Mouse (Mus musculus) midbrain, postnatal 0 days (tissue): ENCODE measurements at regions not wholly inside any gene's neighbourhood (a gene's known extent, or its start where the extent isn't known, plus 50 kb on each side); places are given as distances from the start of the nearest gene placed in this dataset.
"Not testable (repeated sequence)": the region's sequence is repeated elsewhere in the genome, so short reads cannot be mapped to it uniquely, and the experiment has no call there.

ENCODE experiments used
- ATAC-seq: fragments of 200-750 bp; cut with Nextera tagmentation; 2 replicates; pipeline ENCODE4 v1.8.0; 2017; ENCODE audit warnings: moderate number of reproducible peaks, mild to moderate bottlenecking, moderate TSS enrichment, moderate library complexity; ENCODE audit not compliant: low FRiP score
- DNase-seq: peaks from one replicate; pipeline ENCODE4 v3.0.0-alpha.2; 2015; ENCODE audit warnings: low spot score
- H3K27ac ChIP-seq: fragments of 300-500 bp; sonication (generic); 2 replicates; pipeline ENCODE4 v1.5.1; 2014; ENCODE audit warnings: low read depth, mild to moderate bottlenecking, low read length, mixed read lengths
- H3K27me3 ChIP-seq: fragments of 300-500 bp; sonication (generic); 2 replicates; pipeline ENCODE4 v1.6.1; 2014; ENCODE audit warnings: low read length, control low read depth, mixed read lengths; ENCODE audit not compliant: insufficient read depth
- H3K36me3 ChIP-seq: fragments of 300-500 bp; sonication (generic); 2 replicates; pipeline ENCODE4 v1.6.1; 2014; ENCODE audit warnings: low read length, control low read depth, mixed read lengths; ENCODE audit not compliant: insufficient read depth
- H3K4me1 ChIP-seq: fragments of 300-500 bp; sonication (generic); 2 replicates; pipeline ENCODE4 v1.6.1; 2014; ENCODE audit warnings: mild to moderate bottlenecking, control low read depth, antibody characterized with exemption, low read length, mixed read lengths; ENCODE audit not compliant: insufficient read depth
- H3K4me2 ChIP-seq: fragments of 300-500 bp; sonication (generic); 2 replicates; pipeline ENCODE4 v1.6.1; 2014; ENCODE audit warnings: low read depth, mild to moderate bottlenecking, low read length, mixed read lengths; ENCODE audit not compliant: poor library complexity, severe bottlenecking
- H3K4me3 ChIP-seq: fragments of 300-500 bp; sonication (generic); 2 replicates; pipeline ENCODE4 v1.5.1; 2014; ENCODE audit warnings: low read depth, mild to moderate bottlenecking, low read length, moderate library complexity
- H3K9ac ChIP-seq: fragments of 300-500 bp; sonication (generic); replicated peaks from 2 replicates; pipeline ENCODE4 v1.6.1; 2014; ENCODE audit warnings: mild to moderate bottlenecking, low read length, moderate library complexity, mixed read lengths; ENCODE audit not compliant: poor library complexity, severe bottlenecking
- H3K9me3 ChIP-seq: fragments of 300-500 bp; sonication (generic); 2 replicates; pipeline ENCODE4 v1.6.1; 2016; ENCODE audit warnings: low read length, control low read depth
- CTCF ChIP-seq: IDR thresholded peaks from 2 replicates; pipeline ENCODE4 v1.5.1; 2016; ENCODE audit warnings: antibody characterized with exemption, mild to moderate bottlenecking
- WGBS: fragments of 180-500 bp; shearing (Covaris S2); extraction: QIAGEN DNeasy Blood & Tissue Kit; methylation state at CpG from one replicate; pipeline ENCODE4 v1.1.7; 2014; 5-methylcytosine and 5-hydroxymethylcytosine counted together

DNA sequence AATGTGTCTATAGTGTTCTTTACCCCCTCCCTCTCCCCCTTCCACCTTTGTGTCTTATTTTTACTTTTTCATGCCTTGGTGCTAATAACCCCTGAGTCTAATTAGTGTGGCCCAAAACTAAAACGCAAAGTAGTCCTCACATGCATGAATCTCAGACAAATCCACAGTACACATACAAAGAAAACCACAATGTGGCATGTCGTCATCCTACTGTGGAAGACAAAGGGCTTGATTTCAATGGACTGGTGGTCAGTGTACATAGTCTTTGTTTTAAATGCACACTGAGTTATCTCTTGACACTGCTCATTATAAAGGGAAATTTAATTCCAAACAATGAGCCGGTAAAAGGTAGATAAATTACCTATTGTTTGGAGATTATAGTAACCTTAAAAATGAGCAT, 188.1 kb downstream of the Basp1 start:
- TF ChIP-seq CTCF, result no peak
- Histone ChIP-seq H3K4me1 (no peaks in the 10 kb centered on the region), H3K4me3 (no peak overlapping the region), H3K27me3 (no peaks in the 10 kb centered on the region), H3K27ac (no peak overlapping the region), H3K9me3 (no peaks in the 10 kb centered on the region), H3K4me2 (no peak overlapping the region), H3K36me3 (no peaks in the 10 kb centered on the region), H3K9ac (no peak overlapping the region)
- DNase-seq (no peak), ATAC-seq (no peak)
- WGBS, result 45% methylated on average over 3 of the region's 3 CpGs

DNA sequence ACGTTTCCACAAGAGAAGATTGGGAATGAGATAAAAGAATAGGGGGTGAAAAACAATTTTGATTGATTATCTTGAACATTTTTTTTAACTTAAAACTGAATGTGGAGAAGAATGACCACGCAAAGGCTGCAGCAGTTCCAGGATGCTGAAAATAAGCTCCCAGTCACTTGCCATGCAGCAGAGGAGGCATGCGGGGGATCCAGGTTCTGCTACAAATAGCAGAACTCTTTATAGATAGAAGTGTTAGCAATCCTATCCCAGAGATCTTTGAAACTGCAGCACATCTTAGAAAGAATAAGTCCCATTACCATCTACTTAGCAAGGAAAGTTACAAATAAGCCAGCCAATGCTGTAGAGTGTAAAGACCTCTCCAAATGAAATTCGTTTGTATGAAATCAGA, 191.8 kb downstream of the Basp1 start:
- H3K4me2 ChIP-seq, result no peak overlapping the region
- WGBS, result 91% methylated on average over 4 of the region's 4 CpGs
- ATAC-seq (no peak), DNase-seq (no peak)
- H3K36me3 ChIP-seq, result no peaks in the 10 kb centered on the region
- no peak overlapping the region for H3K4me3 ChIP-seq
- no peak overlapping the region for H3K27ac ChIP-seq
- no peaks in the 10 kb centered on the region for H3K27me3 ChIP-seq
- H3K4me1 ChIP-seq, result no peaks in the 10 kb centered on the region
- H3K9me3 ChIP-seq, result no peaks in the 10 kb centered on the region
- H3K9ac ChIP-seq, result no peak overlapping the region
- TF ChIP-seq CTCF, result no peak

DNA sequence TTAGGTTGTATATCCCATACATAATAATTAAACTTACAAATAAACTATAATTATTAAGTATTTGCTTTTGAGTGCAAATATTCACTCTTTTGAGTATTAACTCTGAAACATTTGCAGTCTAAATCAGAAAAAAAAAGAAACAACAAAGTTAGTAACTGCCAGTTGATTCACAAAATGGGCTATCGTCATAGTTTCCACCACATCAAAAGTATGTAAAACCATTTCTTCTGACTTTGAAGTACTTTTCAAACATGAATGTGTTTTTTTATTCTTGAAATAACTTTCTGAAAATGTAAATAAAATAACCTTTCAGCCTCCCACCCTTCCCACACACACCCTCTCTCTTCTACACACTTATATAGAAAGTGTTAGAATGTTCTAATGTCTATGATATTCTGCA, 197.2 kb downstream of the Basp1 start:
- Histone ChIP-seq H3K36me3 (no peaks in the 10 kb centered on the region), H3K27me3 (no peaks in the 10 kb centered on the region), H3K4me2 (no peak overlapping the region), H3K9ac (no peak overlapping the region), H3K4me1 (no peaks in the 10 kb centered on the region), H3K4me3 (no peak overlapping the region), H3K9me3 (no peaks in the 10 kb centered on the region), H3K27ac (no peak overlapping the region)
- no peak for ATAC-seq
- 79% methylated on average over 1 of the region's 1 CpGs for WGBS
- no peak for TF ChIP-seq CTCF
- DNase-seq, result no peak

DNA sequence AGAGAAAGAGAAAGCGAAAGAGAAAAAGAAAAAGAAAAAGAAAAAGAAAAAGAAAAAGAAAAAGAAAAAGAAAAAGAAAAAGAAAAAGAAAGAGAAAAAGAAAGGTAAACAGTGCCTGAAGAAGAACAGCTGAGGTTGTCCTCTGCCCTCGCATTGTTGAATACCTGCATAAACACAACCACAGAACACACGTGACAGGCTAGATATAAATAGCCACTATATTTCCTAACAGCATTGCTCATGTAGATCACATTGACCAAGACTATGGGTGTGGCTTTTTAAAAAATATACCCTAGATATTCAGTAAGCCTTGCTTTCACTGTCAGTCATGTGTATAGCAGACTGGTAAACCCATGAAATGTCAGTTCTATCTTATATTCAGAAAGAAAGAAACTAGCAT, 211.5 kb downstream of the Basp1 start:
- H3K4me1 ChIP-seq, result no peaks in the 10 kb centered on the region
- no peak for TF ChIP-seq CTCF
- H3K9me3 ChIP-seq, result no peaks in the 10 kb centered on the region
- no peak overlapping the region for H3K9ac ChIP-seq
- H3K4me2 ChIP-seq, result no peak overlapping the region
- H3K36me3 ChIP-seq, result no peaks in the 10 kb centered on the region
- no peak overlapping the region for H3K27ac ChIP-seq
- DNase-seq (no peak), ATAC-seq (no peak)
- H3K4me3 ChIP-seq, result no peak overlapping the region
- 94% methylated on average over 3 of the region's 3 CpGs for WGBS
- no peaks in the 10 kb centered on the region for H3K27me3 ChIP-seq

DNA sequence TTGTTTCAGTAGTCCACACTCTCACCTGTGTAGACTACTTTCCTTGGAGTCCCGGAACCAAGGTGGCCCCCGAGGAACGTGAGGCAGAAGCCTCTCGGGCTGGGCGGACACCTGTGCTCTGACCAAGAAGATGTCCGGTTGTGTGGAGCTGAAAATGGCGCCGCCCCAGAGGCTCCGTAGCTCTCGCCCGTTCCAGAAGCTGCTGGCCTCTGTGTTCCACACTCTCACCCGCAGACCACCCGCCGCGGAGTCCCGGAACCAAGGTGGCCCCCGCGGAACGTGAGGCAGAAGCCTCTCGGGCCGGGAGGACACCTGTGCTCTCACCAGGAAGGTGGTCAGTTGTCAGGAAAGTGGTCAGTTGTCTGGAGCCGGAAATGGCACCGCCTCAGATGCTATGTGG, 213.3 kb downstream of the Basp1 start:
- 97% methylated on average over 23 of the region's 23 CpGs for WGBS
- not testable (repeated sequence) for H3K36me3 ChIP-seq, H3K9ac ChIP-seq, H3K4me1 ChIP-seq, H3K27ac ChIP-seq, DNase-seq, H3K27me3 ChIP-seq, ATAC-seq, H3K9me3 ChIP-seq, H3K4me3 ChIP-seq, H3K4me2 ChIP-seq

DNA sequence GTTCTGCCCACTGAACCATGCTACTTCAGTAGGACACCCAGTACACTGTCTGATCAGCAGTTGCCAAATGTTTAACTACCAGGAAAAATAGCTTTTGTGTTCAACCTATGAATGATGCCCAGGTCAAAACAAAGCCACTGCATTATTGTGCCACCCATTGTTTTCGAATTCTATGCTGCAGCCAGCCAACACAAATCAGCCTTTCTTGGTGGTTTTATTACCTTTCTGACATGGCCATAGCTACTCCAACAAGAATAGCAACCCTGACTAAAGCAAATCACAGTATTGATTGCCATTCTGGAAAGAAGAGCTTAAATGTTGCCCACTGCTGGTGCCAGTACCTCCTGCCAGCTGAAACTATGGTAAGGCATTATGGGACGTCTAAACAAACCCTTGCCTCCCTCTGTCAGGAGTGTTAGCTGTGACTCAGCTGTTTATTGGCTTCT, 225.7 kb downstream of the Basp1 start:
- Histone ChIP-seq H3K4me2 (no peak overlapping the region), H3K4me3 (no peak overlapping the region), H3K36me3 (no peaks in the 10 kb centered on the region), H3K4me1 (no peaks in the 10 kb centered on the region), H3K9me3 (no peaks in the 10 kb centered on the region), H3K9ac (no peak overlapping the region), H3K27me3 (no peaks in the 10 kb centered on the region), H3K27ac (no peak overlapping the region)
- TF ChIP-seq CTCF, result no peak
- ATAC-seq, result no peak
- peak; percentile 12 for DNase-seq
- 51% methylated on average over 2 of the region's 2 CpGs for WGBS

DNA sequence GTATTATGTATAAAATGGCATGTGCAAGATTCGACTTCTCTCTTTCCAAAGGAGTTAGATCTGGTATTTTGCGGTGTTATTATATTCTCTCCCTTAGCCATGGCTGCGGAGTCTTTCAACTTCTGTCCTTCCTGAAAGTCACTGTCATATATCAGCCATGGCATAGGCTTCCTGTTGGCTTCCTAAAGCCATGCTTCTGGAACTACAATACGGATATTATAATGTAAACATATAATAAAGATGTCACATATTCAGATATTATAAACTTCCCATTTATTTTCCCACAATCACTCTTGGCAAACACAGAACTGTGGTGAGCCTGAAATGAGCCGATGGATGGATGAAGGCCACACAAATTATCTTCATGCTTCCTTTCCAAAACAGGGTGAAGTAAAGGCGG, 240.8 kb downstream of the Basp1 start:
- Histone ChIP-seq H3K27ac (no peak overlapping the region), H3K9me3 (no peaks in the 10 kb centered on the region), H3K4me1 (no peaks in the 10 kb centered on the region), H3K4me2 (no peak overlapping the region), H3K36me3 (no peaks in the 10 kb centered on the region), H3K9ac (no peak overlapping the region), H3K4me3 (no peak overlapping the region), H3K27me3 (no peaks in the 10 kb centered on the region)
- WGBS, result 92% methylated on average over 6 of the region's 6 CpGs
- no peak for TF ChIP-seq CTCF
- no peak for DNase-seq
- no peak for ATAC-seq
